Mouse (Mus musculus) colon, adult 2 months (tissue): ENCODE results near the gene 2210407C18Rik. TPM values are rescaled to one million over a fixed set of nuclear protein-coding genes. Genes with fewer than 3 reads are reported as not detected.

Source experiments
- polyA plus RNA-seq: library from polyadenylated mRNA; depleted of rRNA; stranded (reverse); fragments of >200 nt; gene quantifications from 2 replicates; pipeline ENCODE4 v1.2.3, GENCODE M21; 2012; rRNA removed

Gene 2210407C18Rik
- 7.3 and 7.4 TPM in 2 replicates for polyA plus RNA-seq

GRCm38 (mm10) chr11:58615975-58616374, at the start of gene 2210407C18Rik:
2210407C18Rik (minus strand) TSS chr11:58616075.

GRCm38 (mm10) chr11:58658596-58658995, 42.7 kb upstream of the 2210407C18Rik start, which contains the start of gene Olfr322:
Olfr322 (plus strand) TSS chr11:58658782.

GRCm38 (mm10) chr11:58640272-58640867, 24.5 kb upstream of the 2210407C18Rik start, which contains the start of gene Trim58:
Trim58 (plus strand) TSS chr11:58640465.

GRCm38 (mm10) chr11:58630401-58630800, 14.5 kb upstream of the 2210407C18Rik start, which contains the start of gene Olfr323:
Olfr323 (minus strand) TSS chr11:58630501.

GRCm38 (mm10) chr11:58594814-58595213, 21.1 kb downstream of the 2210407C18Rik start, which contains the start of gene Olfr324:
Olfr324 (plus strand) TSS chr11:58595114.

GRCm38 (mm10) chr11:58577430-58577829, 38.4 kb downstream of the 2210407C18Rik start, which contains the start of gene Olfr325:
Olfr325 (plus strand) TSS chr11:58577730.

GRCm38 (mm10) chr11:58570405-58570804, 45.5 kb downstream of the 2210407C18Rik start, which contains the start of gene Olfr224:
Olfr224 (minus strand) TSS chr11:58570553.

Other genes with a start within 250 kb of the 2210407C18Rik start
- 11,928 and 12,556 TPM in 2 replicates for gene Lypd8, start 237.0 kb downstream of the 2210407C18Rik start, polyA plus RNA-seq
- gene 1810065E05Rik, start 195.0 kb downstream of the 2210407C18Rik start, polyA plus RNA-seq: 344 and 578 TPM in 2 replicates
- gene Gm12253, start 183.5 kb downstream of the 2210407C18Rik start, polyA plus RNA-seq: not detected in 2 replicates
- not detected in 2 replicates for gene Lypd9, start 163.2 kb downstream of the 2210407C18Rik start, polyA plus RNA-seq
- not detected in 2 replicates for gene Olfr30, start 153.8 kb downstream of the 2210407C18Rik start, polyA plus RNA-seq
- not detected in 2 replicates for gene Olfr332, start 123.5 kb downstream of the 2210407C18Rik start, polyA plus RNA-seq
- not detected in 2 replicates for gene Olfr331, start 113.5 kb downstream of the 2210407C18Rik start, polyA plus RNA-seq
- gene Olfr330, start 81.2 kb downstream of the 2210407C18Rik start, polyA plus RNA-seq: not detected in 2 replicates
- gene Olfr329-ps, start 69.7 kb downstream of the 2210407C18Rik start, polyA plus RNA-seq: not detected in 2 replicates
- gene Olfr328, start 60.4 kb downstream of the 2210407C18Rik start, polyA plus RNA-seq: not detected in 2 replicates
- not detected in 2 replicates for gene Olfr224, start 45.5 kb downstream of the 2210407C18Rik start, polyA plus RNA-seq
- not detected in 2 replicates for gene Olfr325, start 38.3 kb downstream of the 2210407C18Rik start, polyA plus RNA-seq
- gene Olfr324, start 21.0 kb downstream of the 2210407C18Rik start, polyA plus RNA-seq: not detected in 2 replicates
- gene Olfr323, start 14.4 kb upstream of the 2210407C18Rik start, polyA plus RNA-seq: not detected in 2 replicates
- not detected in 2 replicates for gene Trim58, start 24.4 kb upstream of the 2210407C18Rik start, polyA plus RNA-seq
- gene Olfr322, start 42.7 kb upstream of the 2210407C18Rik start, polyA plus RNA-seq: not detected in 2 replicates
- gene Olfr320, start 65.0 kb upstream of the 2210407C18Rik start, polyA plus RNA-seq: not detected in 2 replicates
- gene Olfr319, start 83.1 kb upstream of the 2210407C18Rik start, polyA plus RNA-seq: not detected in 2 replicates
- not detected in 2 replicates for gene Olfr318, start 107.9 kb upstream of the 2210407C18Rik start, polyA plus RNA-seq
- not detected in 2 replicates for gene Olfr317, start 123.1 kb upstream of the 2210407C18Rik start, polyA plus RNA-seq
- not detected in 2 replicates for gene Olfr316, start 136.7 kb upstream of the 2210407C18Rik start, polyA plus RNA-seq
- gene Olfr315, start 157.1 kb upstream of the 2210407C18Rik start, polyA plus RNA-seq: not detected in 2 replicates
- gene Olfr314, start 166.9 kb upstream of the 2210407C18Rik start, polyA plus RNA-seq: not detected in 2 replicates
- gene Fam183b, start 185.9 kb upstream of the 2210407C18Rik start, polyA plus RNA-seq: 0.59 TPM in 1 of 2 replicates, not detected in the other
- gene Olfr313, start 198.9 kb upstream of the 2210407C18Rik start, polyA plus RNA-seq: not detected in 2 replicates
- not detected in 2 replicates for gene Olfr312, start 213.2 kb upstream of the 2210407C18Rik start, polyA plus RNA-seq
- not detected in 2 replicates for gene Olfr311, start 223.2 kb upstream of the 2210407C18Rik start, polyA plus RNA-seq
- gene Gm12258, start 231.1 kb upstream of the 2210407C18Rik start, polyA plus RNA-seq: 1.5 and 1.7 TPM in 2 replicates